Mouse (Mus musculus): ENCODE measurements around the gene Atp1b2.
"Not testable (repeated sequence)": the region's sequence is repeated elsewhere in the genome, so short reads cannot be mapped to it uniquely, and the experiment has no call there.

The Atp1b2 gene

GRCm38 (mm10) chr11:69605726-69606490 is at the start of gene Atp1b2:
TSS of gene Atp1b2 (minus strand) at chr11:69605942.
- DNase-seq (ENCODE audit: low spot score in 2 of 2): peak; percentile 85 to 91

- DNase-seq (ENCODE audit: low spot score in 2 of 2): no peak
Observed at GRCm38 (mm10) chr11:69654760-69655159, 49.0 kb upstream of the Atp1b2 start.

DNA sequence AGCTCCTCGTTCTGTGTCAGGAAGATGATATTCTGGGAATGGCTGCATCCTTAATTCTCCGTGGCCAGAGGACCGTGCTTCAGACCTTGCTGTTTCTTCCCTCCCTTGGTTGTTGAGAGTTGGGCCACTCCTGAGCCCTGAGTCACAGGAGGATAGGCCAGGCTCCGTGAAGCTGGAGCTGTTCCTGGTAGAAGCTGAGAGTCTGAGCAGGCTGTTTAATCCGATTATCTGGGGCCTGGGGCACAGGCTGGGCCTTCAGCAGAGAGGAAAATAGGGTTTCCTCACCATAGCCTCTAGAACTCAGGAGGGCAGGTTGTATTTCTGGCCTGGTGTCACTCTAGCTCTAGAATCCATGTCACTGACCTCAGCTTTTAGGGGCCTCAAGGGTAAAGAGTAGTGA is 47.7 kb upstream of the Atp1b2 start:
- no peak for DNase-seq (ENCODE audit: low spot score in 2 of 2)

DNA sequence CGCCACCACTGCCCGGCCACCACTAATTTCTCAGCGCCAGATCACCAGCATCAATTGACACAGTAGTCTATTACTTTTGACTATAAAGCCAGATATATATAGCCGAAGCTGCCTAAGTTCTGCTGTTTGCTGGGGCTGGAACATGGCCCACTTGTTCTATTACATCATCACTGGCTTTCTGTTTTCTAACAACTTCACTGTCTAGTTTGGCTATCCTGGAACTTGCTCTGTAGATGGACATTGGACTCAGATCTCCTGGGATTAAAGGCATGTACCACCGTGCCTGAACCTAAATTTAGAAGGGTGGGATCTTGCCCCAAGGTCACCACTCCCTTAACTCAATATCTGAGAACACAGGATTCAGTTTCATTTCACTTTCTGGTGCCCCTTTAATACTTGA is 40.1 kb upstream of the Atp1b2 start:
- no peak for DNase-seq (ENCODE audit: low spot score in 2 of 2)

DNA sequence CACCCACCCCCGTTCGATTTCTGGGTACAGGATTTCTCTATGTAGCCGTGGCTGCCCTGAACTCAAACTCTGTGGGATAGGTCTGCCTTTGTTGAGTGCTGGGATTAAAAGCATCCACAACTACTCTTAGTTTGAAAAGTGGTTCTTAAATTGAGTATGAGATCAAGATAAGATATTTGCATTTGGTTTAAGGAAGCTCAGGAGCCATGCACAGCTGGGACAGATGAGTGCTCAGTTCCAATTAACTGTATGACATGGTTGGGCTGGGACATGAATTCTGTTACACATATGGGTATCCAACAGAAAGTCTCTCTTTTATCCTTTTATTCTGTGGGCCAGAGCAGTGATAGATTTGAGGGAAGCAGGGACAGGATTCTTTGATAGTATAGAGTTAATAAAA is 29.7 kb upstream of the Atp1b2 start:
- no peak for DNase-seq (ENCODE audit: low spot score in 2 of 2)

GRCm38 (mm10) chr11:69633128-69633866 is 27.6 kb upstream of the Atp1b2 start:
- peak; percentile 73 to 87 for DNase-seq (ENCODE audit: low spot score in 2 of 2)

- DNase-seq (ENCODE audit: low spot score in 2 of 2): peak; percentile 100
Observed at GRCm38 (mm10) chr11:69632284-69633089, 26.7 kb upstream of the Atp1b2 start, which contains the start of gene Fxr2. TSS of gene Fxr2 (plus strand) at chr11:69632990.

DNA sequence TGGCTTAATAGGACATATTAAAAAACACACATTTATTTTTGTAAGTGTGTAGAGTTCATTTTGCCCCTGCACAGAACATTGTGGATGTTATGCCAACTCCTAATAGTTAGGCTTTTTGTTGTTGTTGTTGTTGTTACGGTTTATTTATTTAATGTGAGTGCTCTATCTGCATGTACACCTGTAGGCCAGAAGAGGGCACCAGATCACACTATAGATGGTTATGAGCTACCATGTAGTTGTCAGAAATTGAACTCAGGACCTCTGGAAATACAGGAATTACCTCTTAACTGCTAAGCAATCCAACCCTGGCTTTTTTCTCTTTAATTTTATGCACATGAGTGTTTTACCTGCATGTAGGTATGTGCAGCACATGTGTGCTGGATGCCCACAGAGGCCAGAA is 24.1 kb upstream of the Atp1b2 start:
- no peak for DNase-seq (ENCODE audit: low spot score in 2 of 2)

- peak; percentile 79 to 92 for DNase-seq (ENCODE audit: low spot score in 2 of 2)
Observed at GRCm38 (mm10) chr11:69628286-69628685, 22.5 kb upstream of the Atp1b2 start.

DNA sequence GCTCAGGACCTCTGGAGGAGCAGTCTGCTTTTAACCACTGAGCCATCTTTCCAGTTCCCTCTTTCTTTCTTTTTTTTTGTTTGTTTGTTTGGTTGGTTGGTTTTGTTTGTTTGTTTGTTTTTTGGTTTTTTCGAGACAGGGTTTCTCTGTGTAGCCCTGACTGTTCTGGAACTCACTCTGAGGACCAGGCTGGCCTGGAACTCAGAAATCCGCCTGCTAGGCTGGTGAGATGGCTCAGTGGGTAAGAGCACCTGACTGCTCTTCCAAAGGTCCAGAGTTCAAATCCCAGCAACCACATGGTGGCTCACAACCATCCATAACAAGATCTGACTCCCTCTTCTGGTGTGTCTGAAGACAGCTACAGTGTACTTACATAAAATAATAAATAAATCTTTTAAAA is 18.6 kb upstream of the Atp1b2 start:
- DNase-seq (ENCODE audit: low spot score in 2 of 2): not testable (repeated sequence)

DNA sequence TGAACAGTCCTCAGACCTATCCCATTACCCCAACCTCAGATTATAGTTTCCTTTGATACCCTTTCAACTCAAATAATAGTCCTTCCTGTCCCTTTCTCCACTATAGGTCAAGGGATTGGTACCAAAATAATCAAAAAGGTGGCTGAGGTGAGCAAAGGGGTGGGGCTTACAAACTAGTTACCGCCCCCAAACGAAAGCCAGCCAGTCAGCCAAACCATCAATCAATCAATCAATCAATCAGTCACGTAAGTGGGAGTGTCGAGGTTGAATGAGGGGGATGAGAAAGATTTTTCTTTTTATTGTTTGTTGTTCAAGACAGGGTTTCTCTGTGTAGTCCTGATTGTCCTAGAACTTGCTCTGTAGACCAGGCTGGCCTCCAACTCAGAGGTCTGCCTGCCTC is 17.3 kb upstream of the Atp1b2 start:
- no peak for DNase-seq (ENCODE audit: low spot score in 2 of 2)

GRCm38 (mm10) chr11:69622406-69622805 is 16.7 kb upstream of the Atp1b2 start:
- DNase-seq (ENCODE audit: low spot score in 2 of 2): no peak

DNA sequence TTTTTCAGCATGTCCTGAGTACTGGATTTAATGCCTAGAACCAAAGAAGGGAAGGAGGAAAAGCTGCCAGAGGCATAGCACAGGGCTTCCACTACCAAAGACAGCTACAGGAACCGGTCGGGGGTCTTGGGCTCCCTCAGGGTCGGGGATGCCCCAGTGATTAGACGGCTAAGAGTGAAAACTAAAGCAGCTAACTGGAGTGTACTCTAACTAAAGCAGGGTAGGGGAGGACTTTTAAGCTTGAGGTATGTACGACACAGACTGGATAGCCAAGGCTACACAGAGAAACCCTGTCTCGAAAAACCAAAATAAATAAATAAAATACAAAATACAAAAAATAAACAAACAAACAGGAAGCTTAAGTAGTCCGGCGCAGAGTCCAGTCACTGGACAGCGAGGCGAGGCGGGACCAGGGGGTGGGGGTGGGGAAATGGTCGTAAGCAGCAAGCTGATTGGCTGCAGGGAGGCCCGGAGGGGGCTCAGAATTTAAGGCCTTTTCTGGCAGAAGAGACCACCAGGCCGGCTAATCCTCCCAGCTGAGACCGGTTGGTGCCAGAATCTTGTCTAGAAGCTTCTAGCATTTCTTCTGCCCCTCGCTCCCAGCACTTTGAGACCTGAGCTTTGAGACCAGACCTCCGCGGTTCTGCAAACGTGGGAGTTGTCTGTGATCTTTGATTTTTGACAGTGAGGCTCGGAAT is 16.0 kb upstream of the Atp1b2 start, which contains the start of gene Sat2:
Sat2 (plus strand) TSS at position 454 of the 698 bp plus-strand sequence.
- DNase-seq (ENCODE audit: low spot score in 2 of 2): no peak

DNA sequence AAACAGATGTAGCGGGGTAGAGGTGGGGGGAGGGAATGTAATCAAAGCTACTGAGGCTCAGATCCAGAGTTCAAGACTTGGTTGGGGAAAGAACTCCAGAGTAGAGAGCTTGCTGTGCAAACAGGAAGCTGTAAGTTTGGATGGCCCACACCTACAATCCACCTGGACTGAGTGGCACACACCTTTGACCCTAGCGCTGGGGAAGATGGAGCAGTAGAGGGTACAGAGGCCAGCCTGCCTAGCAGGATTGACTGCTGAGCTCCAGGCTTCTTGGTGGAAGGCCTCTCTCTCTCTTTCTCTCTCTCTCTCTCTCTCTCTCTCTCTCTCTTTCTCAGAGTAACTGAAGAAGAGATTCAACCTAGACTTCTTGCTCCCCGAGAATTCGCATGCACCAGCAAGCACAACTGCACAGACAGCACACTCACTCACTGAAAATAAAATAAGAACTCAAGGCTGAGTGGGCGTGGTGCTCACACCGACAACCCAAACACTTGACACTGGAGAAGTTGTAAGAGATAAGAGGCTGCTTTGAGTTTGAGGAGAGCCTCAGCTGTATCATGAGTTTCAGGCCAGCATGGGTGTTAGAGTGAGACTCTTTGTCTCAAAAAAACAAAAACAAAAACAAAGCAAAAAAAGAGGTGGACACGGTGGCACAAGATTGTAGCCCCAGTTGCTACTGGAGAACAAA is 14.8 kb upstream of the Atp1b2 start:
- DNase-seq (ENCODE audit: low spot score in 2 of 2): no peak

- no peak for DNase-seq (ENCODE audit: low spot score in 2 of 2)
Observed at GRCm38 (mm10) chr11:69617805-69618204, 12.1 kb upstream of the Atp1b2 start, which contains the start of gene Shbg. TSS of gene Shbg (minus strand) at chr11:69617905.

DNA sequence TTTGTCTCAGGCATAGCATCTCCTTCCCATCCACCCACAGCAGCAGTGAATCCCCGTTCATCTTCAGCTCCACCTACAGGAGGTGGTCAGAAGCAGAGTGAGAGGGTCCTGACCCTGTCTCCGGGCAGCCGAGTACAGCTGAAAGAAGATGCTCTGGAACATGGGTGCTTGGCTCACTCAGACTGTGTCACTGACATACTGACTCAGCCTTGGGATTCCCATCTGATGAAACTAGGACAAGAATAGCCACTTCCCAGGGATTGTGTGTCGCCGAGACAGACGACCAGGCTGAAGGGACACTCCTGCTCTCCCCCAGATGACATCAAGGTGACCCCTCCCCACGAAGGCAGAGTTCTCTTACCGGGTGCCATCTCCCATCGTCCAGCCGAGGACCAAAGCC is 11.0 kb upstream of the Atp1b2 start:
- no peak for DNase-seq (ENCODE audit: low spot score in 2 of 2)

DNA sequence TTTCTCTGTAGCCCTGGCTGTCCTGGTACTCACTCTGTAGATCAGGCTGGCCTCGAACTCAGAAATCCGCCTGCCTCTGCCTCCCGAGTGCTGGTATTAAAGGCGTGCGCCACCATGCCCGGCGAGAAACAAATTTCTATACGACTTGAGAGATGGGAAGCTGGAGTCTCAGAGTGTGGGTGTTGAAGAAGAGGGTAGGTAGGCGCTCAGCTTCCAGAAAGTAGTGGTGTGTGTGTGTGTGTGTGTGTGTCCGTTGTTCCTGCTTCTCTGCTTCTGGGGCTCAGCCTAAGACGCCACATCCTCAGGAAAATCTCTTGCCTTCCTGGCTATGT is 8.5 kb upstream of the Atp1b2 start:
- DNase-seq (ENCODE audit: low spot score in 2 of 2): not testable (repeated sequence)

DNA sequence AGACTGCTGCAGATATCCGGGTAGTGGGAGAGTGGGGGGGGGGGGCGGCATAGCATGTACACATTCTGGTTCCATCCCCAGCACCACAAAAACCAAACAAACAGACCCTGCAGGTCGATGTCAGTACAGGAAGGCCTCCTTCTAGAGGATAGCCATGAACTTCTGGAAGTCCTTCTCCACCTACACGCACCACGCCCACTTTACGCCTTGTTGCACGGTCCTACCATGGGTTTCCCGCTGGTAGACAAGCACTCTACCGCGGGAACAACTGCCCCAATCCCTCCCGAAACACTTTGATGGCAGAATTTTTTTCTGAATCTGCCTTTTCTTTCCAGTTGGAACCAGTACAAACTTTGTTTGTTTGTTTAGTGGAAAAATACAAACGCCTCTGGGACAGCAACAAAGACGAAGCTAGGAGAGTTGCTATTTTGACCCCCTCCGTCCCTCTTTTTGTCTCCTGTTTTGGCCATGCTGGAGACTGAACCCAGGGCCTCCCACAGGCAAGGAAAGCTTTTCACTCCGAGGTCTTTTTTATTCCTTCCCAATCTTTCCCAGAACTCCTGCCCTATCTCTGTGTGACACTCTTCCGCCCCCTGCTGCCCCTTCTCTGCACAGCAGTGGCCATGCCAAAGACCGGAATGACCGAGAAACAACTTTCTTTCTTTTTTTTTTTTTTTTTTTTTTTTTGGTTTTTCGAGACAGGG is 8.0 kb upstream of the Atp1b2 start:
- peak; percentile 83 to 91 for DNase-seq (ENCODE audit: low spot score in 2 of 2)

- DNase-seq (ENCODE audit: low spot score in 2 of 2): no peak
Observed at GRCm38 (mm10) chr11:69610899-69611298, 5.2 kb upstream of the Atp1b2 start.

DNA sequence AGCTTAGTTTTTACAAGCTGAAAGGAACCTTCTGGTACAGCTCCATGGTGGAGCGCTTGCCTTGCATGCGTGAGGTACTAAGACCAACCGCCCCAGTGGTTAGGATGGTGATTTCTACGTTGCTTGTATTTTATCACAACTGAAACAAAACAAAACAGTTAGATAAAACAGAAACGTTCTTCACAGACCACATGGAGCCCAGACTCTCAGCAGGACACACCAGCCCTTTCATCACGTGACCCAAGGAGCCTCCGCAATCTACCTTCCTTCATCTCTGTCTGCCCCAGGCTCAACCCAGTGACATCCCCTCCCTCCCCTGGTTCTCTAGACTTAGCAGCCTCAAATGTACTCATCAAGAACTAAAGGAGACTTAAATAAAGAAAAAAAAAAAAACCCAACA is 3.7 kb upstream of the Atp1b2 start:
- DNase-seq (ENCODE audit: low spot score in 2 of 2): no peak

Data from spleen, postnatal 4 days (tissue).